Mouse (Mus musculus) spleen, adult 2 months (tissue): ENCODE measurements around the gene Helq.

ENCODE experiments used
- CTCF ChIP-seq: fragments of 200-500 bp; IDR thresholded peaks from 2 replicates; pipeline ENCODE4 v1.5.1; 2011; ENCODE audit warnings: mild to moderate bottlenecking, inconsistent platforms; ENCODE audit not compliant: insufficient read depth, insufficient read length, insufficient replicate concordance; ENCODE audit errors: extremely low read depth
- POLR2A ChIP-seq: fragments of 200-500 bp; IDR thresholded peaks from 2 replicates; pipeline ENCODE4 v1.6.1; 2011; ENCODE audit warnings: low read depth, low read length, inconsistent platforms

GRCm38 (mm10) chr5:100726001-100726400 lies 72.4 kb downstream of the Helq start:
- TF ChIP-seq POLR2A: no peak
- TF ChIP-seq CTCF: no peak
